Mouse (Mus musculus) lung, postnatal 0 days (tissue): ENCODE data around the gene Ablim2. TPM values are rescaled to one million over a fixed set of nuclear protein-coding genes. Genes with fewer than 3 reads are reported as not detected.

Experiments
- ATAC-seq: fragments of 200-750 bp; cut with Nextera tagmentation; 2 replicates; pipeline ENCODE4 v1.8.0; 2017; ENCODE audit warnings: moderate library complexity
- DNase-seq: peaks from one replicate; pipeline ENCODE4 v3.0.0-alpha.2; 2016; ENCODE audit warnings: low spot score
- H3K27ac ChIP-seq: fragments of 300-500 bp; sonication (generic); 2 replicates; pipeline ENCODE4 v1.5.1; 2014; ENCODE audit warnings: antibody characterized with exemption, mild to moderate bottlenecking, low read length, mixed read lengths
- H3K27me3 ChIP-seq: fragments of 300-500 bp; sonication (generic); replicated peaks from 2 replicates; pipeline ENCODE4 v1.6.1; 2014; ENCODE audit warnings: low read length, mixed read lengths; ENCODE audit not compliant: insufficient read depth
- H3K36me3 ChIP-seq: fragments of 300-500 bp; sonication (generic); 2 replicates; pipeline ENCODE4 v1.6.1; 2014; ENCODE audit warnings: low read length, mixed read lengths; ENCODE audit not compliant: insufficient read depth
- H3K4me1 ChIP-seq: fragments of 300-500 bp; sonication (generic); 2 replicates; pipeline ENCODE4 v1.6.1; 2014; ENCODE audit warnings: antibody characterized with exemption, low read depth, low read length, mixed read lengths; ENCODE audit not compliant: insufficient read depth
- H3K4me2 ChIP-seq: fragments of 300-500 bp; sonication (generic); replicated peaks from 2 replicates; pipeline ENCODE4 v1.6.1; 2014; ENCODE audit warnings: low read depth, mild to moderate bottlenecking, low read length, moderate library complexity, mixed read lengths
- H3K4me3 ChIP-seq: fragments of 300-500 bp; sonication (generic); 2 replicates; pipeline ENCODE4 v1.5.1; 2014; ENCODE audit warnings: low read depth, low read length
- H3K9ac ChIP-seq: fragments of 300-500 bp; sonication (generic); replicated peaks from 2 replicates; pipeline ENCODE4 v1.6.1; 2014; ENCODE audit warnings: low read depth, mild to moderate bottlenecking
- H3K9me3 ChIP-seq: fragments of 300-500 bp; sonication (generic); 2 replicates; pipeline ENCODE4 v1.6.1; 2016; ENCODE audit warnings: low read length, mixed read lengths
- CTCF ChIP-seq: IDR thresholded peaks from 2 replicates; pipeline ENCODE4 v1.5.1; 2016; ENCODE audit warnings: antibody characterized with exemption, mild to moderate bottlenecking
- EP300 ChIP-seq: IDR thresholded peaks from 2 replicates; pipeline ENCODE4 v1.6.1; 2016; ENCODE audit warnings: antibody characterized with exemption, mild to moderate bottlenecking, control low read depth
- WGBS: fragments of 180-500 bp; shearing (Covaris S2); extraction: QIAGEN DNeasy Blood & Tissue Kit; methylation state at CpG from one replicate; pipeline ENCODE4 v1.1.7; 2014; 5-methylcytosine and 5-hydroxymethylcytosine counted together
- polyA plus RNA-seq: library from polyadenylated mRNA; unstranded; fragments of >200 nt; fragmentation: Nextera tagmentation; extraction: Ambion mirVana; gene quantifications from 2 replicates; pipeline ENCODE4 v1.2.1, GENCODE M21; 2015

Gene Ablim2
- polyA plus RNA-seq, 1 experiment from 2014 or later: 0.74 TPM

- ATAC-seq: no peak
- 39% methylated on average over 14 of the region's 14 CpGs for WGBS
- DNase-seq: no peak
- Histone ChIP-seq H3K4me2 (no peak overlapping the region), H3K9me3 (no peaks in the 10 kb centered on the region), H3K4me1 (no peaks in the 10 kb centered on the region), H3K9ac (no peak overlapping the region), H3K27ac (no peak overlapping the region), H3K27me3 (no peaks in the 10 kb centered on the region), H3K36me3 (no peaks in the 10 kb centered on the region), H3K4me3 (no peak overlapping the region)
- no peak for TF ChIP-seq CTCF
- no peak for TF ChIP-seq EP300
These were observed 13.4 kb downstream of the Ablim2 start for GRCm38 (mm10) chr5:35770891-35771663.

- no peak for ATAC-seq
- no peak overlapping the region for H3K4me3 ChIP-seq
- no peak overlapping the region for H3K27ac ChIP-seq
- 54% methylated on average over 13 of the region's 13 CpGs for WGBS
- no peaks in the 10 kb centered on the region for H3K36me3 ChIP-seq
- H3K27me3 ChIP-seq: no peaks in the 10 kb centered on the region
- H3K4me2 ChIP-seq: no peak overlapping the region
- H3K9me3 ChIP-seq: no peaks in the 10 kb centered on the region
- no peak for DNase-seq
- H3K4me1 ChIP-seq: no peaks in the 10 kb centered on the region
- TF ChIP-seq CTCF (no peak), EP300 (no peak)
- H3K9ac ChIP-seq: no peak overlapping the region
These were observed 15.8 kb downstream of the Ablim2 start for GRCm38 (mm10) chr5:35773274-35774136.

GRCm38 (mm10) chr5:35774137-35774424 lies 16.4 kb downstream of the Ablim2 start:
- no peak for TF ChIP-seq EP300
- no peak for TF ChIP-seq CTCF
- DNase-seq (no peak), ATAC-seq (no peak)
- no peak overlapping the region for H3K4me3 ChIP-seq
- H3K27me3 ChIP-seq: no peaks in the 10 kb centered on the region
- H3K9ac ChIP-seq: no peak overlapping the region
- no peak overlapping the region for H3K27ac ChIP-seq
- H3K36me3 ChIP-seq: no peaks in the 10 kb centered on the region
- 56% methylated on average over 6 of the region's 6 CpGs for WGBS
- no peak overlapping the region for H3K4me2 ChIP-seq
- no peaks in the 10 kb centered on the region for H3K9me3 ChIP-seq
- H3K4me1 ChIP-seq: no peaks in the 10 kb centered on the region

- no peaks in the 10 kb centered on the region for H3K9me3 ChIP-seq
- DNase-seq (no peak), ATAC-seq (no peak)
- no peak overlapping the region for H3K9ac ChIP-seq
- no peak overlapping the region for H3K27ac ChIP-seq
- TF ChIP-seq EP300: no peak
- no peak for TF ChIP-seq CTCF
- no peaks in the 10 kb centered on the region for H3K36me3 ChIP-seq
- WGBS: 62% methylated on average over 3 of the region's 3 CpGs
- H3K27me3 ChIP-seq: no peaks in the 10 kb centered on the region
- H3K4me3 ChIP-seq: no peak overlapping the region
- H3K4me2 ChIP-seq: no peak overlapping the region
- no peaks in the 10 kb centered on the region for H3K4me1 ChIP-seq
These were observed 23.4 kb downstream of the Ablim2 start for GRCm38 (mm10) chr5:35781116-35781515.

- 54% methylated on average over 10 of the region's 10 CpGs for WGBS
- H3K4me3 ChIP-seq: no peak overlapping the region
- H3K4me2 ChIP-seq: no peak overlapping the region
- no peak overlapping the region for H3K27ac ChIP-seq
- H3K36me3 ChIP-seq: no peaks in the 10 kb centered on the region
- TF ChIP-seq EP300 (no peak), CTCF (no peak)
- H3K27me3 ChIP-seq: no peaks in the 10 kb centered on the region
- H3K9ac ChIP-seq: no peak overlapping the region
- H3K9me3 ChIP-seq: no peaks in the 10 kb centered on the region
- ATAC-seq: no peak
- no peak for DNase-seq
- no peaks in the 10 kb centered on the region for H3K4me1 ChIP-seq
These were observed 25.0 kb downstream of the Ablim2 start for GRCm38 (mm10) chr5:35782648-35783180.

GRCm38 (mm10) chr5:35785853-35786252 lies 28.2 kb downstream of the Ablim2 start:
- Histone ChIP-seq H3K36me3 (no peaks in the 10 kb centered on the region), H3K4me1 (no peaks in the 10 kb centered on the region), H3K27ac (no peak overlapping the region), H3K4me2 (no peak overlapping the region), H3K9ac (no peak overlapping the region), H3K4me3 (no peak overlapping the region), H3K9me3 (no peaks in the 10 kb centered on the region), H3K27me3 (no peaks in the 10 kb centered on the region)
- WGBS: 60% methylated on average over 7 of the region's 7 CpGs
- DNase-seq (no peak), ATAC-seq (no peak)
- TF ChIP-seq EP300 (no peak), CTCF (no peak)
